Mouse (Mus musculus): Measurements from ENCODE around the gene Tacc2. TPM values are rescaled to one million over a fixed set of nuclear protein-coding genes. Genes with fewer than 3 reads are reported as not detected.

Gene Tacc2
- polyA plus RNA-seq, 1 experiment, result 28.9 TPM

- DNase-seq (ENCODE audit: low read depth, low spot score), result no peak
- WGBS, result 87% methylated on average over 5 of the region's 5 CpGs
Measured at GRCm38 (mm10) chr7:130603556-130603955, 26.3 kb downstream of the Tacc2 start.

- WGBS, result 85% methylated on average over 2 of the region's 2 CpGs
- DNase-seq (ENCODE audit: low read depth, low spot score), result no peak
Measured at GRCm38 (mm10) chr7:130604390-130604789, 27.2 kb downstream of the Tacc2 start.

DNA sequence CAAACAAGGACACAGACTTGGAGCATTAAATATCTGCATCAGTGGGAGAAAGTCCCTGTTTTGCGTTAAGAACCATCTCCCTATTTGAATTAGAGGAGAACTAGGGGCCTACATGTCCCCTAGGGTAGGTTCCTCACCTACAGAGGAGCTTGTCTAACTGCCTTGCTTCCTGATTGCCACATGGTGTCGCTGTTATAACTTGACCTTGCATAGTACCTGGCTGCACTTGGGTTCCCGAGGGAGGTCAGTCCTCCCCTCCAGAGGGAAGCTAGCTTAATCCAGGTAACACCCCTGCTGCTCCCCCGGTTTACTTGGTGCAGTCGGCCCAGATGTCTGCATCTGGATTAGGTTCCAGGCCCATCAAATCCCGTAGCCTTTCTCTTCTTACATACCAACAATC, 27.9 kb downstream of the Tacc2 start:
- no peak for DNase-seq (ENCODE audit: low read depth, low spot score)
- 30% methylated on average over 6 of the region's 6 CpGs for WGBS

GRCm38 (mm10) chr7:130606958-130607357, 29.7 kb downstream of the Tacc2 start:
- WGBS, result 80% methylated on average over 4 of the region's 4 CpGs
- no peak for DNase-seq (ENCODE audit: low read depth, low spot score)

- no peak for DNase-seq (ENCODE audit: low read depth, low spot score)
- WGBS, result 64% methylated on average over 4 of the region's 4 CpGs
Measured at GRCm38 (mm10) chr7:130613973-130614372, 36.7 kb downstream of the Tacc2 start.

DNA sequence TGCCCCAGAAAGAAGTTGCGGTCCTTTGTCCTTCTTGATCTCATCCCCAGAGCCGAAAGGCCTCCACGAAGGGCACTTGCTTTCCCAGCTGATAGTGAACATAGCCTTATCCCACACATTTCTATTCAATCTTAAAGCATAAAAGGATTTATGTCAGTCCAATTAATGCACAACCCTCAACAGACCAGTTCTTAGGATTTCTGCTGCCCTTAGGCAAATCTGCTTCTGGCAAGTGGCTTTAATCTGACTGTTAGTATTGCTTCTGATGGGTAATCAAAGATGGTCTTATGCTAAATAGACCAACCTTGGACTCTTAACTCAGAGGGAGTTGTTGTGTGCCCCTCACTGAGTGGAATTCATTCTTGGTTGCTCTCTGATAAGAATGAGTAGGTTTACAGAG, 40.4 kb downstream of the Tacc2 start:
- DNase-seq (ENCODE audit: low read depth, low spot score), result no peak
- 95% methylated on average over 3 of the region's 3 CpGs for WGBS

- WGBS, result 88% methylated on average over 2 of the region's 2 CpGs
- no peak for DNase-seq (ENCODE audit: low read depth, low spot score)
Measured at GRCm38 (mm10) chr7:130621068-130621467, 43.8 kb downstream of the Tacc2 start.

DNA sequence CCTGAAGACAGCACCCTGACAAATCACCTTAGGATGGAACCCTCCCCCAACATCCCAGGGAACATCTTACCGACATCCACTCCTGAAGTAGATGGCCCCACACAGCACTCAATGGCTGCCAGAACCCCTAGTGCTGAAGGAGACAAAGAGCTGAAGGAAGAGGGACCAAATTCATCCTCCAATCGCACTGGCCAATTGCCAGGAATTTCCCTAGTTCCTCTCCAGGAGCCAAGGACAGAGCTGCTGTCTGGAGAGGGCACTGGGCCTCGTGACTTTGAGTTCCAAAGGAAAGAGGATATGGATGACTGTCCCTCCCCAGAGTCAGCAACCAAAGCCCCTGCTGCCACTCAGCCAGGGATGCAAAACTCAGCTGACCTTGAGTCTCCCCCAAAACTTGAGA, 44.7 kb downstream of the Tacc2 start:
- WGBS, result 53% methylated on average over 3 of the region's 3 CpGs
- no peak for DNase-seq (ENCODE audit: low read depth, low spot score)

DNA sequence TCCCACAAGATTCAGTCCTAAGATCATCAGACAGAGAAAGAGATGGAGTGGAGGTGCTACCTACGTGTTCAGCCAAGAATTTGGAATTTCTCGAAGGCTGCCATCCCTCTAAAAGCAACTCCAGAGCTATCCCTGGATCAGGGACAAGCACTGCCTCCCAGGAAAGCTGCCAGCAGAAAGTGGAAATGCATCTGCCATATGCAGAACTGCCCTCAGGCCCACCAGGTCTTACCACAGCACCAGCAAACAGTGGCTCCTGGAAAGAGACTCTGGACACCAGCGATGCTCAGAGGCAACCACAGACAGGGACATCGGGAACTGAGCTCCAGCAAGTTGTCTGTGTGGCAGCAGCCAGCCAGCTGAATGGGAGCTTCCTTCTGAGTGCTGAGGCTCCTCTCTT, 45.1 kb downstream of the Tacc2 start:
- no peak for DNase-seq (ENCODE audit: low read depth, low spot score)
- WGBS, result 84% methylated on average over 4 of the region's 4 CpGs

- DNase-seq (ENCODE audit: low read depth, low spot score), result no peak
- WGBS, result 96% methylated on average over 9 of the region's 9 CpGs
Measured at GRCm38 (mm10) chr7:130624299-130624698, 47.1 kb downstream of the Tacc2 start.

- 94% methylated on average over 7 of the region's 7 CpGs for WGBS
- DNase-seq (ENCODE audit: low read depth, low spot score), result no peak
Measured at GRCm38 (mm10) chr7:130625361-130625760, 48.1 kb downstream of the Tacc2 start.

GRCm38 (mm10) chr7:130628601-130629000, 51.4 kb downstream of the Tacc2 start:
- no peak for DNase-seq (ENCODE audit: low read depth, low spot score)
- WGBS, result 58% methylated on average over 1 of the region's 1 CpGs

GRCm38 (mm10) chr7:130629999-130630398, 52.8 kb downstream of the Tacc2 start:
- 96% methylated on average over 7 of the region's 7 CpGs for WGBS
- DNase-seq (ENCODE audit: low read depth, low spot score), result no peak

DNA sequence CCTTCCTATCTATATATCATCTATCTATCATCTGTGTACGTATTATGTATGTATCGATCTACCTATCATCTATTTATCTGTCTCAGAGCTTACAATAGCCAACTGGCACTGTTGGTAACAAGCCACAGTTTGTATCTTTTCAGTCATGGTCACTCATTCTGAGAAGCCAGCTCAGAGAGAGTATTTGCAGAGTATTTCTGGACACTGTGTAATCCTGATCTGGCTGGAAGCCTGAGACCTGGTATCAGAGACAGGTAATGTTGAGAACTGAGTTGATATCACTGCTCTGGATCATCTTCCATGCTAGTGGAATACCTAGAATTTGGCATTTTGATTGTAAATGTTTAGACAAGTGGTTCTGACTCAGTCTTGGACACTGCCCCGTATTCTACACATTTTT, 53.7 kb downstream of the Tacc2 start:
- 91% methylated on average over 3 of the region's 3 CpGs for WGBS
- DNase-seq (ENCODE audit: low read depth, low spot score), result no peak

- 29% methylated on average over 22 of the region's 22 CpGs for WGBS
- no peak for DNase-seq (ENCODE audit: low read depth, low spot score)
Measured at GRCm38 (mm10) chr7:130631553-130632378, 54.5 kb downstream of the Tacc2 start.

GRCm38 (mm10) chr7:130632379-130632732, 55.1 kb downstream of the Tacc2 start:
- 54% methylated on average over 5 of the region's 5 CpGs for WGBS
- no peak for DNase-seq (ENCODE audit: low read depth, low spot score)

- 40% methylated on average over 4 of the region's 4 CpGs for WGBS
- no peak for DNase-seq (ENCODE audit: low read depth, low spot score)
Measured at GRCm38 (mm10) chr7:130634259-130634871, 57.1 kb downstream of the Tacc2 start.

GRCm38 (mm10) chr7:130635212-130635611, 58.0 kb downstream of the Tacc2 start:
- no peak for DNase-seq (ENCODE audit: low read depth, low spot score)
- WGBS, result 68% methylated on average over 7 of the region's 7 CpGs

GRCm38 (mm10) chr7:130636274-130636673, 59.0 kb downstream of the Tacc2 start:
- DNase-seq (ENCODE audit: low read depth, low spot score), result no peak
- WGBS, result 69% methylated on average over 3 of the region's 3 CpGs

DNA sequence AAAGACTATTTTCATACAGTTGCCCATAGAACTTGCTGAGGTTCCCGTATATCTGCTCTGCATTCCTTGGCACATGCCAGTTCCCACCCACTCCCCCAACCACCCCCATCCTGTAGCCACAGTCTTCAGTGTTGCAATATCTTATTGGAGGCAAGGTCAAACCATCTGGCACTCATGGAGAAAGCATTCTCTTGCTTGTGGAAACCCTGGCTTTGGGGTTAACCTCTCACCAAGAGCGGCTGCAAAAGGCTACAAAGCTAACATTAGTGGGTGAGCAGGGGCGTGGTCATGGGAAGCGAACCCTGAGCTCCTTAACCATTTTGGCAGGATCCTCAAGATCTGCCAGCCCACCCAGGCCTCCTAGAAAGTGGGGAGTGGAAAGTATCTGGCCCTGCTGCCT, 59.7 kb downstream of the Tacc2 start:
- DNase-seq (ENCODE audit: low read depth, low spot score), result no peak
- WGBS, result 49% methylated on average over 4 of the region's 4 CpGs

GRCm38 (mm10) chr7:130637811-130638210, 60.6 kb downstream of the Tacc2 start:
- no peak for DNase-seq (ENCODE audit: low read depth, low spot score)
- 29% methylated on average over 6 of the region's 6 CpGs for WGBS
